Mouse (Mus musculus): ENCODE data around the gene Atp4b.

Gene Atp4b

GRCm38 (mm10) chr8:13396725-13397124, at the start of gene Atp4b:
Atp4b (minus strand) TSS chr8:13396825.
- no peak for DNase-seq (ENCODE audit: low spot score)

- DNase-seq (ENCODE audit: low spot score): no peak
Measured at GRCm38 (mm10) chr8:13442152-13442551, 45.5 kb upstream of the Atp4b start.

DNA sequence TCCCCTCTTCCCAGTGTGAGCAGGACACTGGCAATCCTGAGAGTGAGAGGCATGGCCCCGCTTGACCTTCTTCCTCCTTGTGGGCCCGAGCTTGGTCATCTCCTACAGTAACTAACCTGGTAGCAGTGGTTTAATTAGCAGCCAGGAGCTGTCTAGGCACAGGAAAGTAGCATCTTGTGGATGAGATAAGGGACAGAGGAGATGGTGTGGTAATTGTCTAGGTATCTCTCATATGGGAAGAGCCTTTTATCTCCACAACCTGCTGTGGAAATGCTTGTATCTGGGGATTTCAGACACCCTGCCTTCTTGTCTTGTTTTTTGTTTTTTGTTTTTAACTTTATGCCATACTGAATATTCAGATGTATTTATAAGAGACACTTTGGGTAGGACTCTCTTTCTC, 40.9 kb upstream of the Atp4b start:
- DNase-seq (ENCODE audit: low spot score): no peak

DNA sequence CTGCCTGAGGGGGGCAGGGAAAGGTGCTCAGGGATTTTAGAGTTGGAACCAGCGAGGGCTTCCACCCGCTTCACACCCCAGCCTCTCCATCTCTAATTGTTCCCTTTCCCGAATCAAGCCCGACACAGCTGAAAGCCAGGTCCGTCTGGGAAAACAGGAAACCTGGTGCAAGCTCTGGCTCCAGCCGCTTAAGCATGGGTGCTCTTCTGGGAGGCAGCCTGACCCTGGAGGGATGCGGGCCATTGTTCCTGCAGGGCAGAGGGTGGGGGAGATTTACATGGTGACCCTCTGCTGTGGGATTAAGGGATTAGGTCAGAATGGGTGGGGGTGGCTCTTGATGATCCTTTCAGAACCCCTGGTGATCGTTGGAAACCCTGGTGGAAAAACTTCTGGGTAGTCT, 39.4 kb upstream of the Atp4b start:
- no peak for DNase-seq (ENCODE audit: low spot score)

DNA sequence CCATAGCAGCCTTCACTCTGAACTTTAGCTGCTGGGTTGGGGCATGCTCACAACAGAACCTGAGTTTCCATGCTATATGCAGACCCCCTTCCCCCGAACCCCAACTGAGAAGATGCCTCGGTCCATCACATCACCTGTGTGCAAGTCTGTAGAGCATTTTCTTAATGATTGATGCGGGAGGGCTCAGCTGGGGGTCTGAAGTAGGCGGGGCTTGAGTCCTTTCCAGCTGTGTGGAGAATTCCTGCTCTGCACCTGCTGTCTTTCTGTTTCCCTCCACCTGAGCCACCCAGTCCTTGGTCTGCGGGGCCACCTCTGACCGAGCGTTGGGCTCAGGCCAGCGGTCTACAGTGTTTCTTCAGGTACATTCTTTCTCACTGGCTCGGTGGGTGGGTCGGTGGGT, 38.3 kb upstream of the Atp4b start, which contains the start of gene Tmem255b:
Tmem255b (plus strand) TSS at position 301 of the 400 bp plus-strand sequence.
- DNase-seq (ENCODE audit: low spot score): no peak

DNA sequence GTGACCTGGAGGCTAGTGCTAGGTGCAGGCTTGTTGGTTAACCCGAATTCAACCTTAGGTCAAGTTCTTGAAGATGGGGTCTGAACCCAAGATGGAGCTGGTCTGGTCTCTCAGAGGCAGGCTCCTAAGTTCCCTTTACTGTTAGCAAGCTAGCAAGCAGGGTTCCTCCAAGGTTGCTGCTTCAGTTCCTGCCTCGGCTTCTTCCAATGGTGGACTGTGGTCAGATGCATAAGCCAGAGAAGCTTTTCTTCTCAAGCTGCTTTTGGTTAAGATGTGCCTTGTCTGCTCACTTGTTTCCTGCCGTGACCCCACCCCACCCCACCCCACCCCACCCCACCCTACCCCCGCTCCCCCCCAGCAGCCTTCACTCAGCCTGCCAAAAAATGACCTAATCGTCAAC, 36.5 kb upstream of the Atp4b start:
- no peak for DNase-seq (ENCODE audit: low spot score)

DNA sequence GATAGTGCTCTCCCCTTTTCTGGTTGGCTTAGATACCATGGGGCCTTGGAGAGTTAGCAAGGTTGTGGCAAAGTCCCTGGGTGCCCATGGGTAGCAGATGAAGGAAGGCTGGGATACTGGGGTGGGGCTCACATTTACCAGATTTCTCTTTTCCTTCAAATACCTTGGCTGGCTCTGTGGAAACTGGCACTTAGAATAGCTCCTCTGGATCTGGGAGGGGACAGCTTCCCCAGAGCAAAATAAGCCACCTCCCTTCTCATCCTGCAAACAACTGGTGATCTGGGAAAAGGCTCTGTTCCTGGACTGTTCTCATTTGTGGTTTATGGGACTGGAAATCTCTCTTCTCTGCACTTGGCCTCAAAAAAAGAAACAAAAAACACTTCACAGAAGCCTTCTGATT, 34.2 kb upstream of the Atp4b start:
- DNase-seq (ENCODE audit: low spot score): no peak

GRCm38 (mm10) chr8:13430412-13430811, 33.8 kb upstream of the Atp4b start:
- no peak for DNase-seq (ENCODE audit: low spot score)

DNA sequence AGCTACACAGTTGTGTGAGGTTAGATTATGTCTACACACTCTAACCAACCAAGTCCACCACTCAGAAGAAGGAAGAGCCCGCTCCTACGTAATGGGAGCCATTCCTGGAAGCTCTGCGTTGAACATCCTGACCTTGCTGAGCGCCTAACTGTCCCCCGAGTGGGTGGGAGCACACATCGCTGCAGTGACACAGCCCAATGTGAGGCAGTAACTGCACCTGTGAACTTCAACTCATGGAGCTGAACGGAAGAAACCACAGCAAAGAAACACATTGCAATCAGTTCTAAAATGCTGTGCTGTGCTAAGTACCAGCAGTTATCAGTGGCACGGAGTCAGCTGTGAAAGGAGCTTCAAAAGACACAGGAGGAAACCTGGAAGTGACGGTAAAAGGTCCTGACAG, 31.5 kb upstream of the Atp4b start:
- DNase-seq (ENCODE audit: low spot score): no peak

GRCm38 (mm10) chr8:13427351-13427750, 30.7 kb upstream of the Atp4b start:
- DNase-seq (ENCODE audit: low spot score): no peak

DNA sequence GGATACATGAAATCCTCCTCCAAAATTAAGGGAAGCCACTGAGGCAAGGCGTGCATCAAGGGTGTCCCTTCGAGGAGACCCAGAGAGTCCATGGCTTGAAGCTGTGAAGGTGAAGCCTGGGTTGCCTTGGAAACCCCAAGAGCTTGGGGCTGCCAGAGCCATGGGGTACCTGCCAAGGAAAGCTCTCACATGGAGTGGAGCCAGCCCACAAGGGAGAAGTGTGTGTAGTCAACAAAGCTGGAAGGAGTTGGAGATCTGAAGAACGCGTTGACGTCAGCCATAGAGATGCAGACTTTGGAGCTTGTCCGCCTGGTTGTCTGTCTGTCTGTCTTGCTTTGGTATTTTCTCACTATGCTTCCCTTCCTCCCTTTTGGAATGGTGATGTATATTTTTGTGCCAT, 24.3 kb upstream of the Atp4b start:
- DNase-seq (ENCODE audit: low spot score): no peak

- DNase-seq (ENCODE audit: low spot score): no peak
Measured at GRCm38 (mm10) chr8:13419111-13419639, 22.6 kb upstream of the Atp4b start.

DNA sequence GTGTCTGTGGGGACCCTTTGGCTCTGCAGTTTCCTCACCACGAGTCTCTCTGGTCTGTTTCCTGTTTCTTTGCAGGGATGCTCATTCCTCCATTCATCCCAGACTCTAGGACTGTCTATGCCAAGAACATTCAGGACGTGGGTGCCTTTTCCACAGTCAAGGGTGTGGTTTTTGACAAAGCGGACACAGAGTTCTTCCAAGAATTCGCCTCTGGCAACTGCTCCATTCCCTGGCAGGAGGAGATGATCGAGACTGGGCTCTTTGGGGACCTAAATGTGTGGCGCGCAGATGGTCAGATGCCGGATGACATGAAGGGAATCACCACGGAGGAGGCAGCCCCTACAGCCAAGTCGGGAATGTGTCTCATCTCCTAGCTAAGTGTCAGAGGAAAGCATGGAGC, 19.3 kb upstream of the Atp4b start:
- no peak for DNase-seq (ENCODE audit: low spot score)

DNA sequence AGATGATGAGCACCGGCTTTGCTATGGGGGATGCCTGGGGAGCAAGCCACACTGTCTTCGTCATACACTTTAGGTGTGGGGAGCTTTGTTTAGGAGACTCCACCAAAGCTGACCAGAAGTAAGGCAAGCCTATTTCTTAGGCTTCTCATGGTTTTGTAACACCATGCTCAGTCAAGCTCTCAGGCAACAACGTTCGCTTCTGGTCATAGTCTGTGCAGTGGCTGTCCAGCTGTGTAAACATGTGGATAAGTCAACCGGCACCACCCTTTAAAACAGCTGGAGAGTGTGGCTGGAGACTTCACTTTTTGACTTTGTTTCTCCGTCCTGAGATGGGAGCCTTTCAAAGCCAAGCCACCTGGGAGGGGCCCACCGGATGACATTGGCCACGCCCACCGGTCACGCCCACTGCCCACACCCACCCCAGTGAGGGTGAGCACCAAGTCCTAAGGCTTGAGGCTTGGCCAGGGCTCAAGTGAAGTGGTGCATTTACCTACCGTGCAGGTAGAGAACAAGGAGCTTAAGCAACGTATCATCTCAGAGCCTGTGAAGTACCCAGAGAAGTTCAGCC, 17.3 kb upstream of the Atp4b start:
- peak; percentile 71 for DNase-seq (ENCODE audit: low spot score)

DNA sequence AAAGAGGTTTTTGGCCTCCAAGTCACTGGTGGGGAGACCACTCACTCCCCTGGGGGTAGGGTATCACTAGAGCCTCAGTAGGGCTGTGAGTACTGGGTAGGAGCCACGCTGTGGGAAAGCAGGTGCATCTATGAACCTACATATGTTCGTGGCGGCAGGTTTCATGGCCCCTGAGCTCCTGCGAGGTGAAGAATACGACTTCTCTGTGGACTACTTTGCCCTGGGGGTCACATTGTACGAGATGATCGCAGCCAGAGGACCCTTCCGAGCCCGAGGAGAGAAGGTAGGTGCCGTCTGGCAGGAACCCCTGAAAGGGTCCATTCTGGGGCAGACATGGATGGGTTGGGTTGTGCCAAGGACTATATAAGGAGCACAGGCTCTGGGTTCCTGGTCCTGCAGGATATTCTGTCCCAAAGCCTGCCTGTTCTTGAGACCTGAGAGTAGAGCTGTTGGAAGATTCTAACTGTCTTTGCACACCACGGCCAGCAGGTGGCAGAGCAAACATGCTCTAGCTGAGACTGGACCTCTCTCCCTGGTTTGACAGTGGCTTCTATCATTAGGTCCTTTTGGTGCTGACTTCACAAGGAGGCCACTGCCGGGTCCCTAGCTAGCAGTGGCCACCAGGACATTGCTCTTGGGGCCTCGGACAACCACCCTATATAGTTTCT, 16.4 kb upstream of the Atp4b start:
- peak; percentile 83 for DNase-seq (ENCODE audit: low spot score)

- DNase-seq (ENCODE audit: low spot score): peak; percentile 83
Measured at GRCm38 (mm10) chr8:13411597-13411996, 15.0 kb upstream of the Atp4b start.

DNA sequence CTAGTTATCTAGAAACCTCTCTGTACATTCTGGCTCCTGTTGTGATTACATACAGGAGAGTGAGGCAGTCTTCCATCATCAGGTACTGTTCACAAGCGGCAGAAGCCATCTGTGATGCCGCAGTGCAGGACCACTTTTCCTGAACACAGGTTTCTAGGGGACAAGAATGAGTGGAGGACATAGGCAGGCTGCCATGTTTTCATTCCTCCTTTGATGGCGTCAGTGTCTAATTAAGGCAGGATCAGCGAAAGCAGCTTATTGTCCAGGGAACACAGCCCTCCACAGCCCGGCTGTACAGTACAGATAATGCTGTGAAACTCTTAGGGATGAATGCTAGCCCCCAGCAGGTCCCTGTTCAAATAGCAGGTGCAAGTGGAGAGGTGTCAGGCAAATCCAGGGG, 9.4 kb upstream of the Atp4b start:
- DNase-seq (ENCODE audit: low spot score): no peak

- DNase-seq (ENCODE audit: low spot score): no peak
Measured at GRCm38 (mm10) chr8:13404666-13405131, 8.1 kb upstream of the Atp4b start, which contains the start of gene Grk1. Grk1 (plus strand) TSS chr8:13405081.

DNA sequence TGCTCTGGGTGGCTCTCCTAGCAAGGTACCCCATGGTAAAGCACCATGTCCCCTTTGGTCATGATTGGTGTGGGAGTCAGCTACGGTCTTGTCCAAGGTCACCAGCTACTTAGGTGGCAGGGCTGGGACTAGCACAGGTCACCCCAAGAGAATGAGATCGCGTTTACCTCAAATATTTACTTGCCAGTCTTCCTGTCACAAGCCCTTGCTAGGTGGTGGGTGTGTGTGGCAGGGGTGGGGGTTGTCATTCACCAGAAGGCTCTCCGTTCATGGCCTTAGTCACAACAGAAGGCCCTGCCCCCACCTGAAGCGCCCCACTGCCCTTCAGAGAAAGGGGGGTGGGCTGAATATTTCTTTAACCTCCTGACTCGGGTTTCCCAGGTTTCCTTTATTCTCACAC, 6.9 kb upstream of the Atp4b start:
- DNase-seq (ENCODE audit: low spot score): no peak

DNA sequence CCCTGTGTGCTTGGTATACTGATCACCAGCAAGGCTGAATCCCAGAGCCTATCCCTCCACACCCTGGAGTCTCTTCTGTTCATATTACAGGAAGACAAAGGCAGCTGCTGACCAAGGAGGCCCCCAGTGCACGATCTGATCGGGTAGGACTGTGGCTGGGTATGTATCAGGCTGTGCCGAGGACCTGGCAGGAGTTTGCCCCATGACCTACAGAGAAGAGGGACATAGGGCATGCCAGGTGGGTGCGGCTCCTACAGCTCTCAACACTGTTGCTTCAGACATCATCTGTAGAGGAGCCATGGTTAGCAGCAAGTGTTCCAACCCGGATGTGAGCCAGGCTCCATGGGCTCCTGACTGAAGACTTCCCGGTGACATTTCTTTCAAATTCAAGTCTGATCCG, 2.8 kb downstream of the Atp4b start:
- DNase-seq (ENCODE audit: low spot score): no peak

- no peak for DNase-seq (ENCODE audit: low spot score)
Measured at GRCm38 (mm10) chr8:13388744-13389143, 7.9 kb downstream of the Atp4b start.

GRCm38 (mm10) chr8:13387728-13388127, 8.9 kb downstream of the Atp4b start:
- no peak for DNase-seq (ENCODE audit: low spot score)

DNA sequence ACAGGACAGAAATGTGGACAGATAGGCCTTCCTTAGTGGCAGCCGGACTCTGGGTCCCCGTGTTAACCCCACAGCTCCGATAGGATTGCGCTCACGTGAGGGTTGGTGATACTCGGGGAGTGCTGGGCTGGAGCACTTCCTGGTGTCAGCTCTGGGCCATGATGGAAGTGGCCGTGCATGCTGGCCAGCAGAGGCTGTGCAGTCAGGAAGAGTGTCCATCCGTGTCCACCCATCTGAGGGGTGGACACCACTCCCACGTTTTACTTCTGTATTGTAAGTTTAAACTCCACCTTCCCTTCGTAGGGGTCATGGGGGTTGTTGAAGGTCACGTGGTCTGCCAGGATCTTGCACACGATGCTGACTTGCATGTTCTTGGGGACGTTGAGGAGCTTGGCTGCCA, 10.3 kb downstream of the Atp4b start:
- DNase-seq (ENCODE audit: low spot score): no peak

- DNase-seq (ENCODE audit: low spot score): no peak
Measured at GRCm38 (mm10) chr8:13382999-13383398, 13.6 kb downstream of the Atp4b start.

Data from testis, postnatal 10 days (tissue).